Mouse (Mus musculus) large intestine, adult 2 months (tissue): ENCODE measurements around the gene 1700019D03Rik. TPM values are rescaled to one million over a fixed set of nuclear protein-coding genes. Genes with fewer than 3 reads are reported as not detected.
"Not testable (repeated sequence)": the region's sequence is repeated elsewhere in the genome, so short reads cannot be mapped to it uniquely, and the experiment has no call there.

Source experiments
- DNase-seq: peaks from one replicate; pipeline ENCODE4 v3.0.0-alpha.2; 2012; ENCODE audit warnings: low read depth, low spot score
- WGBS: fragments of 180-500 bp; shearing (Covaris S2); methylation state at CpG from one replicate; pipeline ENCODE4 v1.1.7; 2018; 5-methylcytosine and 5-hydroxymethylcytosine counted together
- polyA plus RNA-seq: library from polyadenylated mRNA; depleted of rRNA; stranded (reverse); fragments of >200 nt; gene quantifications from 2 replicates; pipeline ENCODE4 v1.2.3, GENCODE M21; 2012; rRNA removed

The 1700019D03Rik gene
- polyA plus RNA-seq, 1 experiment: 3.7 TPM

GRCm38 (mm10) chr1:52956746-52957145, 63.2 kb downstream of the 1700019D03Rik start:
- 66% methylated on average over 4 of the region's 4 CpGs for WGBS
- DNase-seq: no peak

GRCm38 (mm10) chr1:52955102-52955501, 64.9 kb downstream of the 1700019D03Rik start:
- DNase-seq: no peak
- WGBS: 29% methylated on average over 6 of the region's 6 CpGs

GRCm38 (mm10) chr1:52954456-52954855, 65.5 kb downstream of the 1700019D03Rik start:
- DNase-seq: no peak
- WGBS: 41% methylated on average over 2 of the region's 2 CpGs

- WGBS: 36% methylated on average over 4 of the region's 4 CpGs
- no peak for DNase-seq
These were observed 66.4 kb downstream of the 1700019D03Rik start for GRCm38 (mm10) chr1:52953548-52953947.

GRCm38 (mm10) chr1:52952551-52953397, 67.2 kb downstream of the 1700019D03Rik start:
- 2% methylated on average over 47 of the region's 47 CpGs for WGBS
- peak; percentile 69 for DNase-seq

GRCm38 (mm10) chr1:52952143-52952542, 67.8 kb downstream of the 1700019D03Rik start:
- WGBS: 1% methylated on average over 5 of the region's 5 CpGs
- DNase-seq: no peak

- no peak for DNase-seq
- 7% methylated on average over 5 of the region's 5 CpGs for WGBS
These were observed 68.7 kb downstream of the 1700019D03Rik start for GRCm38 (mm10) chr1:52951146-52951868.

GRCm38 (mm10) chr1:52947895-52948294, 72.1 kb downstream of the 1700019D03Rik start:
- 85% methylated on average over 5 of the region's 5 CpGs for WGBS

GRCm38 (mm10) chr1:52939021-52939420, 81.0 kb downstream of the 1700019D03Rik start:
- 95% methylated on average over 1 of the region's 1 CpGs for WGBS
- DNase-seq: no peak

More at GRCm38 (mm10) chr1:52947895-52948294, 72.1 kb downstream of the 1700019D03Rik start:
- DNase-seq: no peak

GRCm38 (mm10) chr1:52934494-52934893, 85.5 kb downstream of the 1700019D03Rik start:
- WGBS: 54% methylated on average over 5 of the region's 5 CpGs
- DNase-seq: no peak

GRCm38 (mm10) chr1:52924482-52924881, 95.5 kb downstream of the 1700019D03Rik start:
- WGBS: 75% methylated on average over 1 of the region's 1 CpGs

GRCm38 (mm10) chr1:52918897-52919296, 101.1 kb downstream of the 1700019D03Rik start:
- DNase-seq: not testable (repeated sequence)

More at GRCm38 (mm10) chr1:52924482-52924881, 95.5 kb downstream of the 1700019D03Rik start:
- DNase-seq: not testable (repeated sequence)

GRCm38 (mm10) chr1:52916655-52917054, 103.3 kb downstream of the 1700019D03Rik start:
- DNase-seq: no peak
- WGBS: 81% methylated on average over 2 of the region's 2 CpGs

- 89% methylated on average over 3 of the region's 3 CpGs for WGBS
- DNase-seq: no peak
These were observed 110.2 kb downstream of the 1700019D03Rik start for GRCm38 (mm10) chr1:52909783-52910182.

GRCm38 (mm10) chr1:52884208-52884607, 135.8 kb downstream of the 1700019D03Rik start:
- no peak for DNase-seq

More at GRCm38 (mm10) chr1:52884208-52884607, 135.8 kb downstream of the 1700019D03Rik start:
- WGBS: 84% methylated on average over 2 of the region's 2 CpGs

Other genes with a start within 250 kb of the 1700019D03Rik start
- gene Inpp1, start 202.5 kb downstream of the 1700019D03Rik start, polyA plus RNA-seq: 6.5 and 13.4 TPM in 2 replicates
- 10.1 and 18.0 TPM in 2 replicates for gene Hibch, start 175.2 kb downstream of the 1700019D03Rik start, polyA plus RNA-seq
- gene Mstn, start 41.5 kb upstream of the 1700019D03Rik start, polyA plus RNA-seq: 0.02 TPM in 1 of 2 replicates, not detected in the other
- gene 1700019A02Rik, start 167.5 kb upstream of the 1700019D03Rik start, polyA plus RNA-seq: not detected in 2 replicates